Mouse (Mus musculus) testis, adult 2 months (tissue): ENCODE data around the gene Tpgs1.

Experiments used
- CTCF ChIP-seq: fragments of 200-500 bp; IDR thresholded peaks from 2 replicates; pipeline ENCODE4 v1.5.1; 2012; ENCODE audit warnings: low read depth, mild to moderate bottlenecking, inconsistent platforms, low read length, moderate library complexity; ENCODE audit not compliant: control insufficient read depth, insufficient read depth, insufficient replicate concordance
- POLR2A ChIP-seq: fragments of 200-500 bp; IDR thresholded peaks from 2 replicates; pipeline ENCODE4 v1.6.1; 2012; ENCODE audit warnings: low read depth, mild to moderate bottlenecking, inconsistent platforms, low read length, moderate library complexity; ENCODE audit not compliant: control insufficient read depth

DNA sequence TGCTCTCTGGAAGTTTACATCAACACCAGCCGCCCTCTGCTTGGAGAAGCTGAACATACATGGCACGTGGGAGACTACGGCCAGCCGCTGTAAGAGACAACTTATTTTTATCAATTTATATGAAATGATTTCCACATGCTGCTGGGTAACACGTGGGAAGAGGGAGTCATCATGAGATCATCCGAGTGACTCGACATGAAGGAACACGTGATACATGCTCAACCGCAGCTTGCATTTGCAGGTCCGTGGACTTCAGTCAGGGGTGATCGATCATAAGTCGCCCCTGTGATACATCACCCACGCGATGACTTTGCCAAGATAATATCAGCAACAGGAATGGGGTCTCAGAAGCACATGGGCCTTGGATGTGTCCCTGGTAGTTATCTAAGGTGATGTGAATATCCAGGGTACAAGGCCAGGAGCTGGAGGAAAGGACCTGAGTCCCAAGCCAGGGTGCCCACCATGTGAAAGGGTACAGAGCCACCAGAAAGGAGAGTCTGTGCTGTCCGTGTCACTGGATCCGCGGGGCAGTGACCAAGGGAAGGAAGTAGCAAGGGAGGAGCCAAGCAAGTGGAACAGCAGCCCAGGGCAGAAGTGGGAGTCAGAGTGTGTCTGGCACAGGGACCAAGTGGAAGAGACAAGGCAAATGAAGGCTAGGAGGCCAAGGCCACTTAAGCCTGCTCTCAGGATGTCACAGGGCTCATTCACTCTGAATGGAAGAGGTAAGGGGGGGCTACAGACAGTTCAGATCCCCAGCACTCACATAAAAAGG lies 36.0 kb upstream of the Tpgs1 start:
- TF ChIP-seq CTCF = no peak
- no peak; the same call in 1 of the 2 replicates for TF ChIP-seq POLR2A
